Mouse (Mus musculus): ENCODE measurements around the gene Ndc1. TPM values are rescaled to one million over a fixed set of nuclear protein-coding genes. Genes with fewer than 3 reads are reported as not detected.

Ndc1 gene
- polyA plus RNA-seq (2017; shearing (Covaris generic)) = 1 to 10 TPM; 6.8 to 7.9 TPM

DNA sequence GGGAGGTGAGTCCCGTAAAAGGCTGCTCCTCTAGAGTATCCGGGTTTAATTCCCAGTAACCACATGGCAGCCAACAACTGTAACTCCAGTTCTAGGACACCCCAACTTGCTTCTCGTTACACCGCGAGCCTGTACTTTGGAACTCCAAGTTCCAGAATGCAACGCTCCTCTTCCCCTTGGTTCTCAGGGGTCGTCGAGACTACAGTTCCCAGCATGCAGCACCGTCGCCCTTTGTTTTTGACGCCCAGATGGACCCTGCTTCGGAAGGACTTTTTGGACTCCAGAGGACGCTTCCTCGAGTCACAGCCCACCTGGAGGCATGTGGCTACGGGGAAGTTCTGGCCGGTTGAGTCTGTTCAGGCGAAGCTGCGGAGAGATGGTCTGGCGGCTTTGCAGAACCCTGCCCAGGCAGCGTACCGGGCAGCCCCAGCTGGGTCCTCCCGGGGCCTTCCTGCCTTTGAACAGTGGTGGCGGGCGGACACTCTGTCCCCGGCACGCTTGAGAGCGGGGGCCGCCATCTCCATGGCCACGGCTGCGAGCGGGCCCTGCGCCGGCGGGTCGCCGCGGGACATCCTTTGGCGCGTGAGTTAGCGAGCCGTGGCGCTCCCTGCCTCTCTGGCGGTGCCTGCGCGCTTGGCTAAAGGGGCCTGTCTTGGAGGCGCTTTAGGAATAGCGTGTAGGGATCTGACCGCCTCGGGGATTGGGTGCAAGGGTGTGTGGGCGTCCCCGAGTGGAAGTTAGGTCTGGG, at the start of gene Ndc1:
Gene Ndc1, plus strand, starts transcription at position 218 of the 748 bp plus-strand sequence.

DNA sequence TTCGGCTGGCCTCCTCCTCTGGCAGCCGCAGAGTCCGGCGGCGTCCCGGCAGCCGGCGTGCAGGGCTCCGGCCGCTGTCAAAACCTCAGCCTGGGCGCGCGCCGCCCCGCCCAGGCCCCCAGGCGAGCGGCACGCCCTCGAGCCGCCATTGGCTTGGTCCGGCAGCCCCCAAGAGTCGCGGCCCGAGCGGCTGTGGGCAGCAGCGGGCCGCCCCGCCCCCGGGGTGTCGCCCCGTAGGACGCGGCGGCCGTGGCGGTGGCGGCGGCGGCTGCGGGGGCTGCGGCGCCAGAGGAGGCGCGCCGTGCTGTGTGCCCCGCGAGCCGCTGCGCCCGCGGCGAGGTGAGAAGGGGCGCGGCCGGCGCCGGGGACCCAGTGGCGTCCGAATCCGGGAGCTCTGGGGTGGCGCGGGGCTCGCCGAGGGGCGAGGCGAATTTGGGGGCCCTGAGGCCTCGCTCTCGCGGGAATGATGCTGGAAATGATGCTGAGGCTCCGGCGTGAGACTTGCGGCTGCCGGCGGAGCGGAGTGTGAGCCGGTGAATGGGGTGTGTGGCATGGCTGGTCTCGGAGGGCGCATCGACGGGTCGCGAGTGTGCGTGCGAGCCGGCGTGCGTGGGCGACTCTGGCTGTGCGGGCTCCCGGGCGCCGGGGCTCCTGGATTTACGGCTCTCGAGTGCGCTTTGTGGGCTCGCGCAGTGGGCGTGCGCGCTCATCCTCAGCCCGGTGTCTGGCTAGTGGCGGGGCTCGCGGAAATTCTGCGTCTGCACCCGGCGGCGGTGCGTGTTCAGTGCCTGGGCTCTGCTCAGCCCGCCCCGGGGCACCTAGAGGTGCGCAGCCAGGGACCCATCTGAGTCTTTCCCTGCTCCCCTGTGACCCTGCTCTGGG, 67.0 kb downstream of the Ndc1 start, which contains the start of gene Glis1:
Gene Glis1, plus strand, starts transcription at position 236 of the 882 bp plus-strand sequence.

Other genes with a start within 250 kb of the Ndc1 start
- gene Tmem59, start 189.4 kb upstream of the Ndc1 start, polyA plus RNA-seq (2017; shearing (Covaris generic)) = 100 to 1,000 TPM; 395 to 444 TPM
- gene Tceanc2, start 188.7 kb upstream of the Ndc1 start, polyA plus RNA-seq (2017; shearing (Covaris generic)) = 10 to 100 TPM; 18.4 to 18.6 TPM
- not detected for gene Ldlrad1, start 158.6 kb upstream of the Ndc1 start, polyA plus RNA-seq (2017; shearing (Covaris generic))
- gene Lrrc42, start 114.3 kb upstream of the Ndc1 start, polyA plus RNA-seq (2017; shearing (Covaris generic)) = 10 to 100 TPM; 27.0 to 29.8 TPM
- gene Hspb11, start 114.2 kb upstream of the Ndc1 start, polyA plus RNA-seq (2017; shearing (Covaris generic)) = 10 to 100 TPM; 12.4 to 16.4 TPM
- gene Dio1, start 60.6 kb upstream of the Ndc1 start, polyA plus RNA-seq (2017; shearing (Covaris generic)) = under 1 TPM in 1 of 2 experiments, not detected in 1; 0.82 TPM
- gene Yipf1, start 53.4 kb upstream of the Ndc1 start, polyA plus RNA-seq (2017; shearing (Covaris generic)) = 100 to 1,000 TPM; 111 to 112 TPM
- 1 to 10 TPM in 1 of 2 experiments, not detected in 1; 1.5 TPM for gene Glis1, start 66.8 kb downstream of the Ndc1 start, polyA plus RNA-seq (2017; shearing (Covaris generic))

All from inflammation-experienced regulatory T-cells (primary cell).